Mouse (Mus musculus) liver, adult 2 months (tissue): Measurements from ENCODE around the gene Rd3.

Experiments
- CTCF ChIP-seq: fragments of 200-500 bp; IDR thresholded peaks from 2 replicates; pipeline ENCODE4 v1.5.1; 2011; ENCODE audit warnings: low read depth, low read length, control low read depth
- POLR2A ChIP-seq: fragments of 200-500 bp; IDR thresholded peaks from 2 replicates; pipeline ENCODE4 v1.6.1; 2011; ENCODE audit warnings: low read length, control low read depth; ENCODE audit not compliant: insufficient read depth; ENCODE audit errors: extremely low read depth

DNA sequence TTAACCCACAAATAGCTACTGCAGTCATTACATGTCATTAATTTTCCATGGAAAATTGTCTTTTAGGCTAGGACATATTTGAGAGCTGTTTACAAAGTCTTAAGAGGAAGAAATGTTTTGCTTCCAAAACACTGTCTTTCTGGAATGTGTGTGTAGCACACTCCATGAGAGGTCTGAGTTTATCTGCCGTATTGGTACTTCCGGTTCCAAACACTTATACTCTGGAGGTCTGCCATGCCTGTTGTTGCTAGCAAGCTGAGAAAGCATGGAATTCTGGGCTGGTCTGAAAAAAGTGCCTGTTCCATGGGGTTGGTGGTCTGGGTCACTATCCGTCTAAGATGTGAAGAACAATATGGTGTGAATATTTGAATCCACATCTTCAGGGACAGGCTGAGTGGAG, 11.5 kb downstream of the Rd3 start:
- TF ChIP-seq POLR2A (no peak), CTCF (no peak)
